1 mouse cellular context compared by ENCODE assay signal in the genomic region with DNA sequence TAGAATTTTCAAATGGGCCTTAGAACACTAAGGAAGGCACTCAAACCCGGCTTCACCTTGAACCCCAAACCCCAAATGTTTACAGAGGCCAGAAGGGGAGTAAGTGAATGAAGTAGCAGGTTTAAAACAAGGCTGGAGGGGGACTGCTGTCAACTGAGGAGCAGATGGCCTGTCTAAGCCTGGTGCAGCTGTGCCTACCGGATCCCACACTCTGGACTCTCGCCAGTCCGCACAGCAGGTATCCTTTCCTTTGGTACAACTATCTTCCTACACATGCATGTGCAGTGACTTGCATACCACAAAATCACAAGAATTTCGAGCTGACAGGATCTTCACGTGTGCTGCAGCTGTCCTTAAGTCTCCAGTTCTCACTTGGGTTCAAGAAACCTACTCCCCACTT.
TF ChIP-seq lines count a peak whose summit lies in the region.

No protein-coding gene starts in this region.

TF ChIP-seq in CH12.LX, 34 proteins besides CTCF, POLR2A, EP300 and RAD21 (continued from another document):
- peak; percentile 11; the same call in 1 of the 2 replicates for TF ChIP-seq MXI1 (IDR thresholded peaks at IDR 0.05; ENCODE audit: low read depth, low read length)
